Mouse (Mus musculus) midbrain, postnatal 0 days (tissue): Measurements from ENCODE around the gene Brca1. TPM values are rescaled to one million over a fixed set of nuclear protein-coding genes. Genes with fewer than 3 reads are reported as not detected.

ENCODE experiments used
- ATAC-seq: fragments of 200-750 bp; cut with Nextera tagmentation; 2 replicates; pipeline ENCODE4 v1.8.0; 2017; ENCODE audit warnings: moderate number of reproducible peaks, mild to moderate bottlenecking, moderate TSS enrichment, moderate library complexity; ENCODE audit not compliant: low FRiP score
- DNase-seq: peaks from one replicate; pipeline ENCODE4 v3.0.0-alpha.2; 2015; ENCODE audit warnings: low spot score
- H3K27ac ChIP-seq: fragments of 300-500 bp; sonication (generic); 2 replicates; pipeline ENCODE4 v1.5.1; 2014; ENCODE audit warnings: low read depth, mild to moderate bottlenecking, low read length, mixed read lengths
- H3K27me3 ChIP-seq: fragments of 300-500 bp; sonication (generic); 2 replicates; pipeline ENCODE4 v1.6.1; 2014; ENCODE audit warnings: low read length, control low read depth, mixed read lengths; ENCODE audit not compliant: insufficient read depth
- H3K36me3 ChIP-seq: fragments of 300-500 bp; sonication (generic); 2 replicates; pipeline ENCODE4 v1.6.1; 2014; ENCODE audit warnings: low read length, control low read depth, mixed read lengths; ENCODE audit not compliant: insufficient read depth
- H3K4me1 ChIP-seq: fragments of 300-500 bp; sonication (generic); 2 replicates; pipeline ENCODE4 v1.6.1; 2014; ENCODE audit warnings: mild to moderate bottlenecking, control low read depth, antibody characterized with exemption, low read length, mixed read lengths; ENCODE audit not compliant: insufficient read depth
- H3K4me2 ChIP-seq: fragments of 300-500 bp; sonication (generic); 2 replicates; pipeline ENCODE4 v1.6.1; 2014; ENCODE audit warnings: low read depth, mild to moderate bottlenecking, low read length, mixed read lengths; ENCODE audit not compliant: poor library complexity, severe bottlenecking
- H3K4me3 ChIP-seq: fragments of 300-500 bp; sonication (generic); 2 replicates; pipeline ENCODE4 v1.5.1; 2014; ENCODE audit warnings: low read depth, mild to moderate bottlenecking, low read length, moderate library complexity
- H3K9ac ChIP-seq: fragments of 300-500 bp; sonication (generic); replicated peaks from 2 replicates; pipeline ENCODE4 v1.6.1; 2014; ENCODE audit warnings: mild to moderate bottlenecking, low read length, moderate library complexity, mixed read lengths; ENCODE audit not compliant: poor library complexity, severe bottlenecking
- H3K9me3 ChIP-seq: fragments of 300-500 bp; sonication (generic); 2 replicates; pipeline ENCODE4 v1.6.1; 2016; ENCODE audit warnings: low read length, control low read depth
- CTCF ChIP-seq: IDR thresholded peaks from 2 replicates; pipeline ENCODE4 v1.5.1; 2016; ENCODE audit warnings: antibody characterized with exemption, mild to moderate bottlenecking
- WGBS: fragments of 180-500 bp; shearing (Covaris S2); extraction: QIAGEN DNeasy Blood & Tissue Kit; methylation state at CpG from one replicate; pipeline ENCODE4 v1.1.7; 2014; 5-methylcytosine and 5-hydroxymethylcytosine counted together
- polyA plus RNA-seq: library from polyadenylated mRNA; unstranded; fragments of >200 nt; fragmentation: Nextera tagmentation; extraction: Ambion mirVana; gene quantifications from 2 replicates; pipeline ENCODE4 v1.2.1, GENCODE M21; 2015
- total RNA-seq: library from RNA; depleted of rRNA; stranded (reverse); fragments of >200 nt; gene quantifications from 2 replicates; pipeline ENCODE4 v1.2.3, GENCODE M21; 2014

Gene Brca1
- total and polyA plus RNA-seq, 2 experiments from 2014 or later, result 0.84 to 2.8 TPM

- peaks cover 23% of the 10 kb centered on the region for H3K4me1 ChIP-seq
- peak within 1 kb of the TSS; percentile 92 for H3K27ac ChIP-seq
- peak within 1 kb of the TSS; percentile 96 for H3K4me3 ChIP-seq
- DNase-seq, result peak; percentile 87
- ATAC-seq, result peak; percentile 62
- 1% methylated on average over 49 of the region's 60 CpGs for WGBS
- TF ChIP-seq CTCF, result no peak
- peak within 1 kb of the TSS; percentile 90 for H3K9ac ChIP-seq
- H3K27me3 ChIP-seq, result no peaks in the 10 kb centered on the region
- H3K4me2 ChIP-seq, result peak within 1 kb of the TSS; percentile 85
- H3K9me3 ChIP-seq, result no peaks in the 10 kb centered on the region
- peaks cover 13% of the 10 kb centered on the region; the same call in 1 of the 2 replicates for H3K36me3 ChIP-seq
Observed at GRCm38 (mm10) chr11:101465869-101466551, 85.7 kb downstream of the Brca1 start, which contains the start of gene Vat1. Gene Vat1 (minus strand): TSS chr11:101466230.

GRCm38 (mm10) chr11:101465101-101465868 is 86.5 kb downstream of the Brca1 start:
- Histone ChIP-seq H3K9ac (peak overlapping the region; percentile 90), H3K9me3 (no peaks in the 10 kb centered on the region), H3K4me3 (peak overlapping the region; percentile 96), H3K27ac (peak overlapping the region; percentile 92), H3K4me2 (peak overlapping the region; percentile 85), H3K36me3 (peaks cover 15% of the 10 kb centered on the region), H3K27me3 (no peaks in the 10 kb centered on the region), H3K4me1 (peaks cover 23% of the 10 kb centered on the region)
- WGBS, result under 1% methylated on average over 51 of the region's 51 CpGs
- DNase-seq (peak; percentile 78), ATAC-seq (peak; percentile 44)
- peak; percentile 55 for TF ChIP-seq CTCF

GRCm38 (mm10) chr11:101464211-101465100 is 87.3 kb downstream of the Brca1 start, which contains the start of gene Rnd2:
Gene Rnd2 (plus strand): TSS chr11:101464999.
- no peak for ATAC-seq

GRCm38 (mm10) chr11:101462583-101463440 is 88.9 kb downstream of the Brca1 start:
- Histone ChIP-seq H3K36me3 (peaks cover 38% of the 10 kb centered on the region), H3K4me2 (peak overlapping the region; percentile 85), H3K9ac (0 out of 2 replicates have a peak overlapping the region, but pooled peaks have one; percentile 90), H3K4me1 (peaks cover 23% of the 10 kb centered on the region), H3K27ac (no peak overlapping the region; the same call in 1 of the 2 replicates), H3K4me3 (peak overlapping the region; percentile 96; the same call in 1 of the 2 replicates), H3K27me3 (no peaks in the 10 kb centered on the region), H3K9me3 (no peaks in the 10 kb centered on the region)
- no peak for TF ChIP-seq CTCF
- DNase-seq (peak; percentile 82), ATAC-seq (peak; percentile 32; the same call in 1 of the 2 replicates)
- 21% methylated on average over 13 of the region's 13 CpGs for WGBS

More at GRCm38 (mm10) chr11:101464211-101465100, 87.3 kb downstream of the Brca1 start, which contains the start of gene Rnd2:
- Histone ChIP-seq H3K9me3 (no peaks in the 10 kb centered on the region), H3K9ac (peak within 1 kb of the TSS; percentile 90), H3K4me2 (peak within 1 kb of the TSS; percentile 85), H3K36me3 (peaks cover 23% of the 10 kb centered on the region), H3K4me3 (peak within 1 kb of the TSS; percentile 96), H3K27me3 (no peaks in the 10 kb centered on the region), H3K27ac (peak within 1 kb of the TSS; percentile 92), H3K4me1 (peaks cover 23% of the 10 kb centered on the region)
- TF ChIP-seq CTCF, result no peak
- WGBS, result 10% methylated on average over 12 of the region's 12 CpGs
- DNase-seq, result no peak
